Mouse (Mus musculus) myocyte (in vitro differentiated cells): ENCODE measurements at regions not wholly inside any gene's neighbourhood (a gene's known extent, or its start where the extent isn't known, plus 50 kb on each side); places are given as distances from the start of the nearest gene placed in this dataset.

Source experiments
- MAX ChIP-seq: IDR thresholded peaks from one replicate; pipeline ENCODE4 v1.6.1; 2011; ENCODE audit warnings: low read depth, mild to moderate bottlenecking, control low read depth
- POLR2A ChIP-seq: IDR thresholded peaks from one replicate; pipeline ENCODE4 v1.6.1; 2011; ENCODE audit warnings: low read depth, mild to moderate bottlenecking, control low read depth, moderate library complexity; ENCODE audit not compliant: insufficient read length
- POLR2AphosphoS2 ChIP-seq: IDR thresholded peaks from one replicate; pipeline ENCODE4 v1.6.1; 2011; ENCODE audit warnings: low read depth, control low read depth; ENCODE audit not compliant: insufficient read length
- TCF12 ChIP-seq: IDR thresholded peaks from one replicate; pipeline ENCODE4 v1.6.1; 2011; ENCODE audit warnings: mild to moderate bottlenecking, control low read depth; ENCODE audit not compliant: poor library complexity, insufficient read depth, severe bottlenecking

GRCm38 (mm10) chr14:73750790-73751189 is 89.8 kb downstream of the Gm21750 start:
- TF ChIP-seq POLR2AphosphoS2 = no peak
- no peak for TF ChIP-seq POLR2A
- TF ChIP-seq TCF12 = no peak
- no peak for TF ChIP-seq MAX
